Mouse (Mus musculus) heart, embryonic 11.5 days (tissue): ENCODE measurements around the gene Samm50. TPM values are rescaled to one million over a fixed set of nuclear protein-coding genes. Genes with fewer than 3 reads are reported as not detected.

Experiments
- ATAC-seq: fragments of 200-750 bp; cut with Nextera tagmentation; replicated peaks from 2 replicates; pipeline ENCODE4 v1.8.0; 2017; ENCODE audit warnings: moderate library complexity; ENCODE audit not compliant: insufficient number of reproducible peaks, low FRiP score, low TSS enrichment
- H3K27ac ChIP-seq: fragments of 300-500 bp; sonication (generic); 2 replicates; pipeline ENCODE4 v1.5.1; 2014; ENCODE audit warnings: mild to moderate bottlenecking, low read depth, low read length
- H3K27me3 ChIP-seq: fragments of 300-500 bp; sonication (generic); 2 replicates; pipeline ENCODE4 v1.6.1; 2014; ENCODE audit warnings: mild to moderate bottlenecking, low read length, mixed read lengths; ENCODE audit not compliant: control insufficient read depth, insufficient read depth
- H3K36me3 ChIP-seq: fragments of 300-500 bp; sonication (generic); 2 replicates; pipeline ENCODE4 v1.6.1; 2014; ENCODE audit warnings: mild to moderate bottlenecking, low read length, moderate library complexity, mixed read lengths; ENCODE audit not compliant: control insufficient read depth, insufficient read depth
- H3K4me1 ChIP-seq: fragments of 300-500 bp; sonication (generic); 2 replicates; pipeline ENCODE4 v1.6.1; 2014; ENCODE audit warnings: low read length; ENCODE audit not compliant: control insufficient read depth, insufficient read depth
- H3K4me2 ChIP-seq: fragments of 300-500 bp; sonication (generic); 2 replicates; pipeline ENCODE4 v1.6.1; 2014; ENCODE audit warnings: mild to moderate bottlenecking, moderate library complexity
- H3K4me3 ChIP-seq: fragments of 300-500 bp; sonication (generic); 2 replicates; pipeline ENCODE4 v1.5.1; 2014; ENCODE audit warnings: low read depth, low read length
- H3K9ac ChIP-seq: fragments of 300-500 bp; sonication (generic); 2 replicates; pipeline ENCODE4 v1.6.1; 2014; ENCODE audit warnings: mild to moderate bottlenecking, low read depth, low read length, moderate library complexity
- H3K9me3 ChIP-seq: fragments of 300-500 bp; sonication (generic); replicated peaks from 2 replicates; pipeline ENCODE4 v1.6.1; 2016; ENCODE audit warnings: low read length; ENCODE audit not compliant: control insufficient read depth
- WGBS: fragments of 180-500 bp; shearing (Covaris S2); extraction: QIAGEN DNeasy Blood & Tissue Kit; methylation state at CpG from one replicate; pipeline ENCODE4 v1.1.7; 2014; ENCODE audit not compliant: insufficient replicate concordance; 5-methylcytosine and 5-hydroxymethylcytosine counted together
- polyA plus RNA-seq: library from polyadenylated mRNA; unstranded; fragments of >200 nt; fragmentation: Nextera tagmentation; extraction: Ambion mirVana; gene quantifications from 2 replicates; pipeline ENCODE4 v1.2.1, GENCODE M21; 2014

Samm50 gene
- polyA plus RNA-seq, 1 experiment from 2014 or later = 75.9 TPM

DNA sequence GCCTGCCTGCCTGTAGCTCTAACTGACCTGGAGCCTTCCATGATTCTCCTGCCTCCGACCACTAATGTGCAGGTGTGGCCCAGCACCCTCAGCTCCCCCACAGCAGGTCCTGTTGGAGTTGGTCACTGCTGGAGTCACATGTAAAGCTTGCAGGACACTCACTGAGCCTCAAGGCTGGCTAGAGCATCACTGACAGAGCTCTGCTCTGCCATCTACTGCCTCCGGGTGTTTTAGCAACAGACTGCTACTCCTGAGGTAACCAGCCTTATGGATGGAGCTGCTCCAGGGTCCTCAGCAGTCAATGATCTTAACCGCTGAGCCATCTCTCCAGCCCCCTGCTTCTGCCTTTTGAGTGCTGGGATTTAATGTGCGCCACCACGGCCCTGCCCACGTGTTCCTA is 31.4 kb downstream of the Samm50 start:
- no peak overlapping the region for H3K4me3 ChIP-seq
- H3K27me3 ChIP-seq = no peaks in the 10 kb centered on the region
- WGBS = 24% methylated on average over 6 of the region's 6 CpGs
- no peak overlapping the region for H3K4me2 ChIP-seq
- H3K9me3 ChIP-seq = no peaks in the 10 kb centered on the region
- no peak overlapping the region for H3K9ac ChIP-seq
- H3K4me1 ChIP-seq = peaks cover 14% of the 10 kb centered on the region
- 0 out of 2 replicates have a peak, but pooled peaks have one; percentile 32 for ATAC-seq
- no peaks in the 10 kb centered on the region for H3K36me3 ChIP-seq
- no peak overlapping the region for H3K27ac ChIP-seq

DNA sequence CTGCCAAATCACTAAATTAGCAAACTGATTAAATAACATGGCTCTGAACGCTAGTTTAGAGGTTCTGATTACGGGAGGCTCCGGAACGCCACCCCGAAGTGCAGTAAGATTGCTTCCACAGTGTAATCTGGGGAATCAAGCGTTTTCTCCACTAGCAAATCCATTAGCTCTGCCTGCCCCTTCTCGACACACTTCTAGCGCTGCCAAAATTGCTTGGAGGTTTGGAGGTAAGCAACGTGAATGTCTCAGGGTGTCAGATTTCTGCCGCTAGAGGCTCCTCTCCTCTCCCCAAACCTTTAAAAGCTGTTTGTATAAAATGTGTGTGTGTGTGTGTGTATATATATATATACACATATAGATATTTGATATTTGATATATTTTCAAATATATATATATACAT is 32.7 kb downstream of the Samm50 start:
- Histone ChIP-seq H3K36me3 (no peaks in the 10 kb centered on the region), H3K9me3 (no peaks in the 10 kb centered on the region), H3K4me2 (no peak overlapping the region), H3K27me3 (no peaks in the 10 kb centered on the region), H3K4me1 (0 out of 2 replicates have a peak, but pooled peaks cover 4% of the 10 kb centered on the region), H3K27ac (no peak overlapping the region), H3K4me3 (no peak overlapping the region), H3K9ac (no peak overlapping the region)
- WGBS = 42% methylated on average over 10 of the region's 10 CpGs
- no peak for ATAC-seq

DNA sequence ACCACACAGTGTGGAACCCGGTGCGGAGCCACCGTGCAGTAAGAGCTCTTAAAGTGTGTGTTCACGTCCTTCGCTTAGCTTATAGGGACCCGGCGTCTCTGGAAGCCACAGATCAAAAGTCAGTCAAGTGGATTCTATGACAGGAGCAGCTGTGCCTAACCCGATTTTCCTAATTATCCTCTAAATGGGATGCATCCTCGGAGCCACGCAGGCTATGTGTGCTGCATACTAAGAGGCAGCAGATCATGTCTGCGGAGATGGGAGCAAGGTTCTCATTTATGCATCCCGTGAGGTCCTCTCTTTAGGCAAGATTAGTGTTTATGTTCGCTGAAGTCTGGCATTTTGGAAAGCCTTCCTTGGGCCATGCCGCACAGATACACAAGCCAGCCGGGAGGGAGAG is 34.9 kb downstream of the Samm50 start:
- Histone ChIP-seq H3K27ac (no peak overlapping the region), H3K4me3 (no peak overlapping the region), H3K9me3 (no peaks in the 10 kb centered on the region), H3K4me2 (no peak overlapping the region), H3K4me1 (peaks cover 14% of the 10 kb centered on the region), H3K9ac (no peak overlapping the region), H3K27me3 (no peaks in the 10 kb centered on the region), H3K36me3 (no peaks in the 10 kb centered on the region)
- WGBS = 84% methylated on average over 15 of the region's 15 CpGs
- ATAC-seq = no peak

DNA sequence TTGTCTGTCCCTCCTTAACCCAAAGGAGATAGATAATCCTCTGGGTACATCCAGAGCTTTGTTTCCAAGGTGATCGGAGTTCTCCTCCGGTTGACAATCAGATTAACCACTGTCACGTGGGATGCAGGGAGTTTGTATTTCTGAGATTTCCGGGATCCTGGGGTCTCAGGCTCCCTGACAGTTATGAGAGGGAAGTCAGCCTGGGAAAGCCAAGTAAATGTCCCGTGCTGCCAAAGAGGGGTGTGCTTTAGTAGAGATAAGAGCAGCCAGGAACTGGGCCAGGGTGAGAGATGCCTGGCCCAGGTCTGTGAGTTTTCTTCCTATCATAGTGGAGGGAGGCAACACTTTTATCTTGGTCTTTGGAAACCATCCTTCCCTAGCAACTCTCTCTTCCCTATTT is 38.6 kb downstream of the Samm50 start:
- no peak for ATAC-seq
- Histone ChIP-seq H3K4me2 (peak overlapping the region; percentile 76), H3K9me3 (no peaks in the 10 kb centered on the region), H3K4me1 (peaks cover 19% of the 10 kb centered on the region), H3K36me3 (no peaks in the 10 kb centered on the region), H3K4me3 (peak overlapping the region; percentile 72), H3K27ac (peak overlapping the region; percentile 60), H3K27me3 (no peaks in the 10 kb centered on the region), H3K9ac (peak overlapping the region; percentile 83)
- WGBS = 6% methylated on average over 5 of the region's 5 CpGs

DNA sequence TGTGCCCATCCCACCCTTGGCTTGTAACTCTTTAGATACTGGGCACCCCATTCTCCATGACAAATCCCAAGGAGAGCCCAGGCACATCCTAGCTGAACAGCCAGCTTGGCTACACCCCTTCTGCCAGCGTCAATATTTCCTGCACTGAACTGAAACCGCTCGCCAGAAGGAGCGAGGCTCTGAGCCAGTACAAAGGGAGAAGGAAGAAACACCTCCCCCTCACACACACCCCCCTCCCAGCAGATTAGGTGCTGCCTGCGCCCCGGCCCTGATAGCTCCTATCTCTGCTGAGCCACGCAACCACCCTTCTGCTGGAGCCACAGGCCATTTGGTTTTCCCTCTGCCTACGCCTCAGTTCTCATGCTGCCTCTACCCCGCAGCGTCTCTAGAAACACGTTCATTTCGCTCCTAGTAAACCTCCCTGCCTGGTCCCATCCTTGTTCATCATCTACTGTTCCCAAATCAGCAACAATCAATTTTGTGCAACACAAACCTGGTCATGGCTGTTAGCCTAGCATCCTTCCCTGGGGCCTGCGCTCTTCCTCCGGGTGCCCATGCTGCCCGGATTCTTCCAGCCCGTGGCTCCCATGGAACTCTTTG is 39.2 kb downstream of the Samm50 start:
- no peaks in the 10 kb centered on the region for H3K27me3 ChIP-seq
- H3K9ac ChIP-seq = peak overlapping the region; percentile 83
- peak overlapping the region; percentile 76 for H3K4me2 ChIP-seq
- 1% methylated on average over 16 of the region's 16 CpGs for WGBS
- H3K36me3 ChIP-seq = no peaks in the 10 kb centered on the region
- H3K9me3 ChIP-seq = no peaks in the 10 kb centered on the region
- peaks cover 19% of the 10 kb centered on the region for H3K4me1 ChIP-seq
- peak overlapping the region; percentile 60 for H3K27ac ChIP-seq
- peak overlapping the region; percentile 72 for H3K4me3 ChIP-seq
- peak; percentile 80 for ATAC-seq

DNA sequence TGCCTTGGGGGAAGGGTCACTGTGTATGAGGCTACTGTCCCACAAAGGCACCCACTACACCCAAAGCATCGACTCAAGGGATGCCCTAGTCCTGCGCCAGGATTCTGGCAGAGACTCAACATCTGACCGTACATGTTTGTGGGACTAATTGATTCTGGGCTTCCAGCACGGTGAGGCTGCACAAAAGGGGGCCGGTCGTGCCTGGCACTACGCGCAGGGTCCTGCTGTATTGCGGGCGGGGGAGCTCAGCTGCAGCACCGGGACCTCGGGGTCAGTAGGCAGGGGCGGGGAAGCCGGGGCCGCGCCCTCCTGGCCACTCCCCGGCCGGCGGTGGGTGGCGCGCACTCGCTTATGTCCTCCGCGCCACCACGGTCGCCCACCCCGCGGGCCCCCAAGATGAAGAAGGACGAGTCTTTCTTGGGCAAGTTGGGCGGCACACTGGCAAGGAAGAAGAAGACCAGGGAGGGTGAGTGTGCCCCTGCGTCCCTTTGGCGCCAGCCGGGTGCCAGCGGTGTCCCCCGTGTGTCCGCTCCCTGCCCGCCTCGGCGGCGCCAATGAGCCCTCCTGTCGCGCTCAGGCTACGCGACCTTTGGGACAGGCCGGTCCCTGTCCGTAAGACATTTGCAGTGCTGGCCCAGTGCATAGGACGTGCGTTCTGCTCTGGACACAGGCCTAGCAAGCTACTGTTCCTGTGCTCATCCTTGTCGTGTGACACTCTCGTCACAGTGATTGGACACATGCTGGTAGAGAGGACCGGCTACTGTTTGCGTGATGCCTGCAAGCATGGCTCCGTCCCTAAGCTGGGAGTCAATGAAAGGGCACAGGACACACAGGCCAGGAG is 39.9 kb downstream of the Samm50 start, which contains the start of gene Parvb:
Gene Parvb, plus strand, starts transcription at position 323 of the 841 bp plus-strand sequence.
- Histone ChIP-seq H3K9ac (peak within 1 kb of the TSS; percentile 83), H3K9me3 (no peaks in the 10 kb centered on the region), H3K36me3 (no peaks in the 10 kb centered on the region), H3K27ac (peak within 1 kb of the TSS; percentile 75), H3K4me2 (peak within 1 kb of the TSS; percentile 76), H3K4me1 (peaks cover 19% of the 10 kb centered on the region), H3K27me3 (no peaks in the 10 kb centered on the region), H3K4me3 (peak within 1 kb of the TSS; percentile 72)
- WGBS = under 1% methylated on average over 53 of the region's 53 CpGs
- ATAC-seq = peak; percentile 71

DNA sequence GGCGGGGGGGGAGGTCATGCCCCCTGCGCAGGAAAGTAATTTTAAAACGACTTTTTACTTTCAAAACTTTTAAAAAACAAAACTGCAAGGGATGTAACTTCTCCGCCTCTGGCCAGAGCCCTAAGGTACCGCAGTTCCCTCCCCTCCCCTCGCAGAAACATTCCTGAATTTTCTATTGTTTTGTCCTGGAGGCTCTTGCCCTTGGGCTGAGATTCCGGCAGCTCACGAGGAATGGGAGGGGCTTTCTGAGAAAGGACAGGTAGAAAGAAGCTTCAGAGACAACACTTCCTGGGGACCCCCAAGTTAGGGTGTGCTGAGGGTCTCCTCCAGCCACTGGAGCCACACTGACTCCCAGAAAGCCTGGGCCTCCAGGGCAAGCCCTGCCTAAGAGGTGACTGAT is 40.6 kb downstream of the Samm50 start:
- H3K4me2 ChIP-seq = peak overlapping the region; percentile 76
- 6% methylated on average over 8 of the region's 8 CpGs for WGBS
- H3K4me3 ChIP-seq = peak overlapping the region; percentile 72
- H3K4me1 ChIP-seq = peaks cover 19% of the 10 kb centered on the region
- H3K27ac ChIP-seq = peak overlapping the region; percentile 75
- H3K36me3 ChIP-seq = no peaks in the 10 kb centered on the region
- H3K27me3 ChIP-seq = no peaks in the 10 kb centered on the region
- H3K9me3 ChIP-seq = no peaks in the 10 kb centered on the region
- ATAC-seq = no peak
- H3K9ac ChIP-seq = peak overlapping the region; percentile 83

DNA sequence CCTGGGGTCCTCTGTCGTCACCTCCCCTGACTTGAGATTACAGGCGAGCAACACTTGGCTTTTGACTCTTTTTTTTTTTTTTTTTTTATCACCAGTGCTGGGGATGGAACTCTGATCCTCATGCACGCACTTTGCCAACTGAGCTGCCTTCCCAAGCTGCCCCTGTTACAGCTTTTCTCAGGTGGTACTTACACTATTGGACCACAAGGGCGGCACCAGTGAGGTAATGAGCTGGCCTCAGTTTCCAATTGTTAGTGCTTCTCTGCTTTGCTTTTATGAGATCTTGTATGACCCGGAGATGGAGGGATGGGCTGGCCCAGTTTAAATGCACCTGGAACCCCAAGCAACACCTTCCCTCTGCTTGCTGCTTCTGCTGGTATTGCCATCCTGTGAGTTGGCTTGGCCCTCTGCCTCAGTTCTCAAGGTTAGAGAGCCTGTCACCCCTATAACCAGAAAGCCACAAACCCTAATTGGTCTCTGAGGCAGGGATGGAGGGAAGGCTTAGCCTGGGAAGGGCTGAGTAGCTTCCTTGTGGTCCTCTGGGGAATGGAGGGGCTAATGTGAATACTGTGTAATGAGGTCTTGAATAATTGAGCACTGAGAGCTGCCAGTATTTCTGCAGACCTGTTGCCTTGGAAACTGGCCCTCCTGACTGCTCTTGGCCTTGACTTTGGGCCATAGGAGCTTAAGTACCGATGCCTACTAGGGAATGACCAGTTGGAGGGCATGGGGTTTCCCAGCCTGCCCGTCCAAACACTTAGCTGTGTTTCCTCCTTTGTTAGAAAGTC is 42.9 kb downstream of the Samm50 start:
- WGBS = 67% methylated on average over 7 of the region's 7 CpGs
- H3K4me1 ChIP-seq = peaks cover 30% of the 10 kb centered on the region
- ATAC-seq = no peak
- no peaks in the 10 kb centered on the region for H3K27me3 ChIP-seq
- no peak overlapping the region for H3K9ac ChIP-seq
- no peaks in the 10 kb centered on the region for H3K36me3 ChIP-seq
- peak overlapping the region; percentile 41; the same call in 1 of the 2 replicates for H3K27ac ChIP-seq
- H3K9me3 ChIP-seq = no peaks in the 10 kb centered on the region
- no peak overlapping the region for H3K4me3 ChIP-seq
- no peak overlapping the region; the same call in 1 of the 2 replicates for H3K4me2 ChIP-seq
